ENCODE assay signal across 9 mouse cellular contexts in the genomic region with DNA sequence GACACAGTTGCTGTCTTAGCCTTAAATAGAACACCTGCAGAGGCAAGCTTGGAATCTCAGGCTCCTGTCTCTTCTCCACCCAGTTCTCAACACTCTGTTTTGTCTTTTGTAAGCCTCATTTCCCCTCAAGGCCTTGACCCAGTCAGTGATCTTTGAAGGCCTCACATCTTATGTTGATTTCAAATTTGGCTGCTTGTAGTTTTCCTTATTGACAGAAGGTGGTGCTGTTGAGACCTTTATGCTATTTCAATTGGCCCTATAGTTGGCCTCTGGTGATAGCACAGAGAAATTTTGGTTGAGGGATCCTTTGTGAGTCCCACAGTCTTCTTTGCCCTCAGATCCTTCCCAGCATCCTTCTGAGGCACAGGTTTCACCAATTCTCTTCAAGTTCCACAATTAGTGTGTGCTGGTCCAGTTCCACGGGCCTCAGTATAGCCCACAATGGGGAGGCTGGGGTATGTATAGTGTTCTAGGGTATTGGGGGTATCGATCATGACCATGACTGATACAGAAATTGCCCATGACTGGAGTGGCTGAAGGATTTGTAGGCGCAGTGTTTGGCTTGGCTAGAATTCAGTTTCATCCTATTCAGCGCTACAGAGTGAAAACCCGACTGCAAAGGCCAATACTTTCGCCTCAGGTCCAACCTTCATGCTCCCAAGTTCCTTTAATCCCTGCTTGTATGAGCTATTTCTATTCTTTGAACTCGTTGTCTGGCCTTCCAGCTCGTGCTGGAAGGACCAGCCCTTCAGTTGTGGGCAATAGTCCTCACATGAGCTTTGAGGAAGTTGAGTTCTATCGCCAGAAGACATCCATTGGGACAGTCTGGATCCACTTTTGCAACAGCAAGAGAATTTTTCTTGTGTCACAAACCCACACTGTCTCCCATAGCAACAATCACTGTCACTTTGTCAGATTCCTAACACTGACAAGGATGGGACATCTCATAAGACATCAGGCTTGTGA.
DNase-seq lines count a peak whose midpoint lies in the region; ATAC-seq and TF ChIP-seq lines count a peak whose summit lies in the region.
"Had no signal": no experiment of that assay in that cellular context is flagged by ENCODE, and none has a peak within 500 bp of the region (broad histone marks: within the 10 kb centered on the region; RNA-seq: fewer than 3 reads in every experiment).

No protein-coding gene starts in this region.

- peak; percentile 51 for DNase-seq in heart, adult 11 months
- no peak for DNase-seq in heart, embryonic 10.5 days (ENCODE audit: low spot score)
- DNase-seq in midbrain, embryonic 11.5 days (ENCODE audit: low spot score, missing footprints) = peak; percentile 84
- peak; percentile 65 for DNase-seq in retina, postnatal 1 day
- no peak for DNase-seq in adrenal gland, postnatal 25 days
- DNase-seq in kidney, adult 18-20 months = no peak

- H3K36me3 ChIP-seq in heart, embryonic 10.5 days = no peaks in the 10 kb centered on the region
- no peaks in the 10 kb centered on the region for H3K36me3 ChIP-seq in midbrain, embryonic 11.5 days (ENCODE audit: control insufficient read depth, insufficient read depth, low read length)
- H3K36me3 ChIP-seq in midbrain, embryonic 16.5 days (ENCODE audit: control insufficient read depth, insufficient read depth, low read length) = no peaks in the 10 kb centered on the region
- H3K36me3 ChIP-seq: hindbrain, embryonic 15.5 days had no signal

- 72% methylated on average over 9 of the region's 9 CpGs for WGBS in heart, embryonic 10.5 days
- WGBS in midbrain, embryonic 11.5 days = 82% methylated on average over 9 of the region's 9 CpGs
- 80% methylated on average over 9 of the region's 9 CpGs for WGBS in midbrain, embryonic 16.5 days

- TF ChIP-seq POLR2A in cortical plate, adult 2 months (IDR thresholded peaks at IDR 0.05; ENCODE audit: extremely low read depth, insufficient read depth, low read length) = no peak

- H3K9ac ChIP-seq in midbrain, embryonic 11.5 days (ENCODE audit: low read length) = no peak overlapping the region
- no peak overlapping the region for H3K9ac ChIP-seq in midbrain, embryonic 16.5 days (ENCODE audit: low read depth, low read length)
- H3K9ac ChIP-seq: hindbrain, embryonic 15.5 days had no signal

- no peak overlapping the region for H3K4me2 ChIP-seq in midbrain, embryonic 11.5 days
- H3K4me2 ChIP-seq in midbrain, embryonic 16.5 days (ENCODE audit: low read length) = no peak overlapping the region
- H3K4me2 ChIP-seq: hindbrain, embryonic 15.5 days had no signal

- no peaks in the 10 kb centered on the region for H3K27me3 ChIP-seq in heart, embryonic 10.5 days (ENCODE audit: insufficient read depth, poor library complexity, severe bottlenecking)
- H3K27me3 ChIP-seq in midbrain, embryonic 11.5 days (ENCODE audit: control insufficient read depth, insufficient read depth, low read length) = no peaks in the 10 kb centered on the region
- no peaks in the 10 kb centered on the region for H3K27me3 ChIP-seq in midbrain, embryonic 16.5 days (ENCODE audit: control insufficient read depth, insufficient read depth, low read depth, low read length)
- H3K27me3 ChIP-seq: hindbrain, embryonic 15.5 days had no signal

- peak; percentile 37; the same call in 1 of the 2 replicates for TF ChIP-seq CTCF in cortical plate, adult 2 months (IDR thresholded peaks at IDR 0.05; ENCODE audit: extremely low read depth, insufficient read depth, low read length)

- H3K9me3 ChIP-seq in heart, embryonic 10.5 days = no peaks in the 10 kb centered on the region
- no peaks in the 10 kb centered on the region for H3K9me3 ChIP-seq in midbrain, embryonic 11.5 days (ENCODE audit: control insufficient read depth, low read length)
- H3K9me3 ChIP-seq in midbrain, embryonic 16.5 days (replicated peaks; ENCODE audit: control insufficient read depth, low read length, poor library complexity, severe bottlenecking) = no peaks in the 10 kb centered on the region
- H3K9me3 ChIP-seq: hindbrain, embryonic 15.5 days had no signal

- peak; percentile 33; the same call in 1 of the 2 replicates for ATAC-seq in midbrain, embryonic 11.5 days (ENCODE audit: low FRiP score)
- no peak for ATAC-seq in midbrain, embryonic 16.5 days

- H3K4me1 ChIP-seq in heart, embryonic 10.5 days = no peaks in the 10 kb centered on the region
- no peaks in the 10 kb centered on the region for H3K4me1 ChIP-seq in midbrain, embryonic 11.5 days (ENCODE audit: control insufficient read depth, insufficient read depth, low read length)
- no peaks in the 10 kb centered on the region; the same call in 1 of the 2 replicates for H3K4me1 ChIP-seq in midbrain, embryonic 16.5 days (ENCODE audit: control insufficient read depth, insufficient read depth, low read length)
- no peaks in the 10 kb centered on the region for H3K4me1 ChIP-seq in cortical plate, adult 2 months (ENCODE audit: control insufficient read depth, insufficient read depth, low read length)
- H3K4me1 ChIP-seq: hindbrain, embryonic 15.5 days had no signal

- H3K4me3 ChIP-seq in heart, embryonic 10.5 days = no peak overlapping the region
- no peak overlapping the region for H3K4me3 ChIP-seq in midbrain, embryonic 11.5 days (ENCODE audit: low read depth, low read length)
- H3K4me3 ChIP-seq in midbrain, embryonic 16.5 days (ENCODE audit: low read depth, low read length) = no peak overlapping the region
- no peak overlapping the region for H3K4me3 ChIP-seq in cortical plate, adult 2 months (ENCODE audit: insufficient read depth, low read length)
- H3K4me3 ChIP-seq: hindbrain, embryonic 15.5 days had no signal

- no peak overlapping the region for H3K27ac ChIP-seq in heart, embryonic 10.5 days
- H3K27ac ChIP-seq in midbrain, embryonic 11.5 days (ENCODE audit: low read depth, low read length) = no peak overlapping the region
- H3K27ac ChIP-seq in midbrain, embryonic 16.5 days (ENCODE audit: low read length) = no peak overlapping the region
- no peak overlapping the region for H3K27ac ChIP-seq in cortical plate, adult 2 months (ENCODE audit: insufficient read depth, low read length)
- H3K27ac ChIP-seq: hindbrain, embryonic 15.5 days had no signal

Comparison
In these comparisons a context has a peak if more than half of its experiments do, and no peak if none do; other contexts are left out.
1. DNase-seq: peak in heart, adult 11 months (single experiment), midbrain, embryonic 11.5 days (single experiment) and retina, postnatal 1 day (single experiment); none in heart, embryonic 10.5 days (single experiment), adrenal gland, postnatal 25 days (single experiment) and kidney, adult 18-20 months (single experiment).